Mouse (Mus musculus) liver, adult 2 months (tissue): ENCODE measurements at regions not wholly inside any gene's neighbourhood (a gene's known extent, or its start where the extent isn't known, plus 50 kb on each side); places are given as distances from the start of the nearest gene placed in this dataset.
A peak's percentile ranks its signal among the peaks of the same experiment; 100 is the strongest.

ENCODE experiments used
- DNase-seq: peaks from one replicate; pipeline ENCODE4 v3.0.0-alpha.2; 2011; ENCODE audit warnings: low read depth, low spot score; ENCODE audit errors: extremely low read depth
- H3K27ac ChIP-seq: fragments of 200-500 bp; replicated peaks from 2 replicates; pipeline ENCODE4 v1.5.1; 2012; ENCODE audit warnings: low read depth, mild to moderate bottlenecking, control low read depth, inconsistent platforms, low read length; ENCODE audit not compliant: insufficient read depth
- H3K27me3 ChIP-seq: fragments of 200-500 bp; 2 replicates; pipeline ENCODE4 v1.6.1; 2012; ENCODE audit warnings: mild to moderate bottlenecking, moderate library complexity, low read length, inconsistent platforms; ENCODE audit not compliant: control insufficient read depth, insufficient read depth
- H3K36me3 ChIP-seq: fragments of 200-500 bp; 2 replicates; pipeline ENCODE4 v1.6.1; 2012; ENCODE audit warnings: low read length, inconsistent platforms; ENCODE audit not compliant: control insufficient read depth, insufficient read depth
- H3K4me1 ChIP-seq: fragments of 200-500 bp; 2 replicates; pipeline ENCODE4 v1.6.1; 2011; ENCODE audit warnings: low read length; ENCODE audit not compliant: control insufficient read depth, insufficient read depth
- H3K4me3 ChIP-seq: fragments of 200-500 bp; 2 replicates; pipeline ENCODE4 v1.5.1; 2011; ENCODE audit warnings: low read depth, mild to moderate bottlenecking, control low read depth, low read length, moderate library complexity; ENCODE audit not compliant: insufficient read depth
- H3K79me2 ChIP-seq: fragments of 200-500 bp; 2 replicates; pipeline ENCODE4 v1.6.1; 2012; ENCODE audit warnings: inconsistent platforms, mild to moderate bottlenecking, low read length, moderate library complexity; ENCODE audit not compliant: control insufficient read depth, insufficient read depth
- H3K9ac ChIP-seq: fragments of 200-500 bp; 2 replicates; pipeline ENCODE4 v1.6.1; 2012; ENCODE audit warnings: low read depth, mild to moderate bottlenecking, control low read depth, inconsistent platforms, low read length
- CTCF ChIP-seq: fragments of 200-500 bp; IDR thresholded peaks from 2 replicates; pipeline ENCODE4 v1.5.1; 2011; ENCODE audit warnings: low read depth, low read length, control low read depth
- POLR2A ChIP-seq: fragments of 200-500 bp; IDR thresholded peaks from 2 replicates; pipeline ENCODE4 v1.6.1; 2011; ENCODE audit warnings: low read length, control low read depth; ENCODE audit not compliant: insufficient read depth; ENCODE audit errors: extremely low read depth
- WGBS: fragments of 180-500 bp; shearing (Covaris S2); methylation state at CpG from one replicate; pipeline ENCODE4 v1.1.7; 2018; 5-methylcytosine and 5-hydroxymethylcytosine counted together

GRCm38 (mm10) chr5:106274617-106275016 is 183.3 kb downstream of the Barhl2 start:
- peak; percentile 14 for DNase-seq
- WGBS: 40% methylated on average over 10 of the region's 10 CpGs
- Histone ChIP-seq H3K27ac (no peak overlapping the region), H3K27me3 (no peaks in the 10 kb centered on the region), H3K9ac (no peak overlapping the region), H3K4me1 (no peaks in the 10 kb centered on the region), H3K4me3 (no peak overlapping the region), H3K79me2 (no peaks in the 10 kb centered on the region), H3K36me3 (no peaks in the 10 kb centered on the region)
- TF ChIP-seq POLR2A: no peak
- peak; percentile 79 for TF ChIP-seq CTCF

DNA sequence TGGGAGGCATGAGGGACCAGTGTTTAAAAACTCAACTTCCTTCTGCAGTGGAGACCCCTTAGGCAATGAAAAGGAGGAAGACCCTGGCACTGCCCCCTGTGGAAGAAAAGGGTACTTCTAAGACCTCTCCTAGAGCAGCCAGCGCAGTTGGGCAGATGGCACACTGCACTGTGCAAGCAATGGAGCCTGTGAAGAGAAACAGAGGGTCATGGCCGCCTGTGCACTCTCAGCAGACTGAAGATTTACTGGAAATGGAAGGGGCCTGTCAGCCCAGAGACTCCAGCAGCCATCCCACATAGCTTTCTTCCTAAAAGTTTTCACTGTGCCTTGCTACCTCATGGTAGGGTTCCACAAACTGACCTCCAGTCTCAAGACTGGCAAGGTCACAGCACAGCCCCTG is 193.4 kb downstream of the Barhl2 start:
- TF ChIP-seq CTCF: no peak
- TF ChIP-seq POLR2A: no peak
- no peak for DNase-seq
- Histone ChIP-seq H3K27ac (no peak overlapping the region), H3K79me2 (no peaks in the 10 kb centered on the region), H3K4me1 (no peaks in the 10 kb centered on the region; the same call in 1 of the 2 replicates), H3K27me3 (no peaks in the 10 kb centered on the region), H3K36me3 (no peaks in the 10 kb centered on the region), H3K4me3 (no peak overlapping the region), H3K9ac (no peak overlapping the region)
- 88% methylated on average over 2 of the region's 2 CpGs for WGBS

DNA sequence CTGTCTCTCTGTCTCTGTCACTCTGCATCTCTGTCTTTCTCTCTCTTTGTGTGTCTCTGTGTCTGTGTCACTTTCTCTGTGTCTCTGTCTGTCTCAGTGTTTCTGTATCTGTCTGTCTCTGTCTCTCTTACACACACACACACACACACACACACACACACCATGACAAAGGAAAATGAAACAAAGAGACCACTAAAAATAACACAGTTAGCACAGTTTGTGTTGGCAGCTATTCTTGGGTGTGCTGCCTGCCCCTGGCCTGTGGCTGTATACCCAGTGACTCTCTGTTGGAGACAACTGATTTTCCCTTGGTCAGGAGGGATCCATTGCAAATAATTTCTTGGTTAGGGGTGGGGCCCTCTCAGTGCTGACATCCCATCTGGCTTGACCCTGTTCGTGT is 200.8 kb downstream of the Barhl2 start:
- H3K9ac ChIP-seq: no peak overlapping the region
- H3K27ac ChIP-seq: no peak overlapping the region
- H3K4me1 ChIP-seq: no peaks in the 10 kb centered on the region; the same call in 1 of the 2 replicates
- WGBS: 70% methylated on average over 1 of the region's 1 CpGs
- H3K36me3 ChIP-seq: no peaks in the 10 kb centered on the region
- H3K4me3 ChIP-seq: no peak overlapping the region
- no peaks in the 10 kb centered on the region for H3K79me2 ChIP-seq
- TF ChIP-seq POLR2A (no peak), CTCF (no peak)
- no peak for DNase-seq
- H3K27me3 ChIP-seq: no peaks in the 10 kb centered on the region

DNA sequence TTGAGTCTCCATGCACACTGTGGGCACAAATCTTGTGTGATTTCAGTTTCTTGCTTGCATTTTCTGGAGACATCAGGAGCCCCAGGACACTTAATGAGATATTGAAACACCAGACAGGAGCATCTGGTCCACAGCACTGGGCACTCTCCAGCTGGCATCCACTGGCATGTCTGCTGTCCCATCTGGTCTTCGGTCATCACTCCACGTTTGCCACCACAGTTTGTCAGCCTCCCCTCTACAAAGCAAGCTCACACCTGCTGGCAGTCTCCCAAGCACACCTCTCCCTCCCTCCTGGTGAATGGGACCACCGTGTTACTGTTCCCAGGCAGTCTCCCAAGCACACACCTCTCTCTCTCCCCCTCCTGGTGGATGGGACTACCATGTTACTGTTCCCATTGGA is 228.8 kb downstream of the Barhl2 start:
- no peak overlapping the region for H3K4me3 ChIP-seq
- no peaks in the 10 kb centered on the region for H3K79me2 ChIP-seq
- H3K27ac ChIP-seq: no peak overlapping the region
- no peaks in the 10 kb centered on the region for H3K36me3 ChIP-seq
- TF ChIP-seq CTCF (no peak), POLR2A (no peak)
- no peak overlapping the region for H3K9ac ChIP-seq
- 64% methylated on average over 3 of the region's 3 CpGs for WGBS
- H3K4me1 ChIP-seq: no peaks in the 10 kb centered on the region
- H3K27me3 ChIP-seq: no peaks in the 10 kb centered on the region; the same call in 1 of the 2 replicates
- DNase-seq: no peak

DNA sequence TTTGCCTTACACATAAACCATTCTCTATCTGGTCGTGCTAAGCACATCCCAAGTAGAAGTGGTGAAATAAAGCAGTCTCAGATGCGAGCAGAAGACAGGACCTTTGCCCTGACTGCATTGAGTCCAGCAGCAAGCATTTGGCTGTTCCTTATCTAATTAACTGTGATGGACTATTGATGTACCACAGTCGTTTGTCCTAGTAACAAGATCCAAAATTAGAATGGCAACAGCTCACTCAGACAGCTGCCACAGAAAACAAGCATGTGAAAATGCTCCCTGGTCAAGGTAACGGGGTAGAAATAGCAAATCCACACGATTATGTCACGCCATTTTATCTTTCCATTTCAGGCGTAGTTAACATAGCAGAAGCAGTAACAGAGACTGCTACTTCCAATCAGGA is 233.8 kb downstream of the Barhl2 start:
- no peaks in the 10 kb centered on the region for H3K4me1 ChIP-seq
- no peaks in the 10 kb centered on the region for H3K36me3 ChIP-seq
- 54% methylated on average over 7 of the region's 7 CpGs for WGBS
- no peaks in the 10 kb centered on the region for H3K79me2 ChIP-seq
- H3K27me3 ChIP-seq: no peaks in the 10 kb centered on the region; the same call in 1 of the 2 replicates
- H3K27ac ChIP-seq: no peak overlapping the region
- TF ChIP-seq POLR2A (no peak), CTCF (no peak)
- H3K9ac ChIP-seq: no peak overlapping the region
- no peak overlapping the region for H3K4me3 ChIP-seq
- DNase-seq: peak; percentile 70

DNA sequence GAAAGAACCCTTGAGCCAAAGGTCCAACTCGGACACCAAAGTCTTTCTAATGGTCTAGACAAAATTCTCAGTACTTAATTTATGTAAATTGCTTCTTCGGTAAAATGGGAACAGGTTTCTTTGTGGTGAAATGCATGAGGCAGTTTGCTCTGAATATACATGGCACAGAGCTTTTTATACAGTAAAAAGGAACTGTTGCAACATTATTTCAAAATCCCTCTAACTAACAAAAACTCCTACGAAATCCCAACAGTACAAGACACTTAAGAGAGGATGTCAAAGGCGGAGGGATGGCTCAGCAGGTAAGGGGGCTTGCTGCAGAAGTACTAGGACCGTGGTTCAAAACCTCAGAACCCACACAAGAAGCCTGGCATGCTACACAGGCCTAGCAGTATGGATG is 248.4 kb downstream of the Barhl2 start:
- Histone ChIP-seq H3K4me3 (no peak overlapping the region), H3K9ac (no peak overlapping the region), H3K36me3 (no peaks in the 10 kb centered on the region), H3K79me2 (no peaks in the 10 kb centered on the region), H3K4me1 (no peaks in the 10 kb centered on the region), H3K27me3 (no peaks in the 10 kb centered on the region), H3K27ac (no peak overlapping the region)
- no peak for DNase-seq
- TF ChIP-seq POLR2A (no peak), CTCF (no peak)
- 77% methylated on average over 5 of the region's 5 CpGs for WGBS
